Mouse (Mus musculus) layer of hippocampus, adult 9-10 months (tissue): ENCODE data around the gene Gm10944.

Experiments
- DNase-seq: peaks from one replicate; pipeline ENCODE4 v3.0.0; 2022; ENCODE audit warnings: low spot score

The Gm10944 gene

GRCm38 (mm10) chr10:10681048-10681447 is at the start of gene Gm10944:
TSS of gene Gm10944 (plus strand) at chr10:10681348.
- DNase-seq = no peak

- DNase-seq = no peak
Observed at GRCm38 (mm10) chr10:10655991-10656390, 25.2 kb upstream of the Gm10944 start.

- no peak for DNase-seq
Observed at GRCm38 (mm10) chr10:10656621-10657020, 24.5 kb upstream of the Gm10944 start.

- no peak for DNase-seq
Observed at GRCm38 (mm10) chr10:10659161-10659560, 22.0 kb upstream of the Gm10944 start.

GRCm38 (mm10) chr10:10659976-10660375 is 21.2 kb upstream of the Gm10944 start:
- DNase-seq = no peak

GRCm38 (mm10) chr10:10688907-10689667 is 7.9 kb downstream of the Gm10944 start:
- no peak for DNase-seq

GRCm38 (mm10) chr10:10689668-10690223 is 8.6 kb downstream of the Gm10944 start:
- no peak for DNase-seq

- no peak for DNase-seq
Observed at GRCm38 (mm10) chr10:10697497-10697896, 16.3 kb downstream of the Gm10944 start.

GRCm38 (mm10) chr10:10700903-10701302 is 19.8 kb downstream of the Gm10944 start:
- no peak for DNase-seq

- no peak for DNase-seq
Observed at GRCm38 (mm10) chr10:10701326-10701725, 20.2 kb downstream of the Gm10944 start.

GRCm38 (mm10) chr10:10708031-10708430 is 26.9 kb downstream of the Gm10944 start:
- DNase-seq = no peak

GRCm38 (mm10) chr10:10710359-10710758 is 29.2 kb downstream of the Gm10944 start:
- DNase-seq = no peak

- DNase-seq = no peak
Observed at GRCm38 (mm10) chr10:10710837-10711236, 29.7 kb downstream of the Gm10944 start.

GRCm38 (mm10) chr10:10726501-10726900 is 45.4 kb downstream of the Gm10944 start:
- no peak for DNase-seq
